Mouse (Mus musculus) urinary bladder, postnatal 4 days (tissue): ENCODE data around the gene Sptan1.
A peak's percentile ranks its signal among the peaks of the same experiment; 100 is the strongest.

Source experiments
- DNase-seq, 2 experiments: peaks; one replicate each; pipeline ENCODE4 v3.0.0; 2021 to 2022; ENCODE audit warnings: low spot score in 2 of 2

Sptan1 gene

GRCm38 (mm10) chr2:29965250-29965843 lies at the start of gene Sptan1:
Sptan1 (plus strand) TSS chr2:29965560.
- DNase-seq: peak; percentile 96 to 98

- DNase-seq: no peak
These were observed 47.7 kb upstream of the Sptan1 start for GRCm38 (mm10) chr2:29917621-29918020.

- DNase-seq: peak; percentile 70 to 72
These were observed 43.3 kb upstream of the Sptan1 start for GRCm38 (mm10) chr2:29922011-29922410.

GRCm38 (mm10) chr2:29926542-29926941 lies 38.8 kb upstream of the Sptan1 start:
- no peak for DNase-seq

- DNase-seq: no peak
These were observed 34.9 kb upstream of the Sptan1 start for GRCm38 (mm10) chr2:29930506-29930905.

GRCm38 (mm10) chr2:29931194-29931593 lies 34.2 kb upstream of the Sptan1 start:
- DNase-seq: no peak

- DNase-seq: peak; percentile 95 to 98
These were observed 30.3 kb upstream of the Sptan1 start, which contains the start of gene Gle1 for GRCm38 (mm10) chr2:29934906-29935599. Gle1 (plus strand) TSS chr2:29935426.

GRCm38 (mm10) chr2:29940073-29940472 lies 25.3 kb upstream of the Sptan1 start:
- no peak for DNase-seq

GRCm38 (mm10) chr2:29940826-29941225 lies 24.5 kb upstream of the Sptan1 start:
- DNase-seq: no peak

GRCm38 (mm10) chr2:29944723-29945122 lies 20.6 kb upstream of the Sptan1 start:
- DNase-seq: no peak

- no peak for DNase-seq
These were observed 16.5 kb upstream of the Sptan1 start for GRCm38 (mm10) chr2:29948896-29949295.

GRCm38 (mm10) chr2:29961246-29961645 lies 4.1 kb upstream of the Sptan1 start:
- no peak for DNase-seq

GRCm38 (mm10) chr2:29964354-29965249 lies 758 bp upstream of the Sptan1 start:
- peak in 1 of 2 experiments; percentile 33 for DNase-seq

- peak; percentile 37 to 59 for DNase-seq
These were observed 546 bp downstream of the Sptan1 start for GRCm38 (mm10) chr2:29965906-29966305.

GRCm38 (mm10) chr2:29966826-29967225 lies 1.5 kb downstream of the Sptan1 start:
- DNase-seq: no peak

GRCm38 (mm10) chr2:29967768-29968167 lies 2.4 kb downstream of the Sptan1 start:
- no peak for DNase-seq

GRCm38 (mm10) chr2:29968638-29969037 lies 3.3 kb downstream of the Sptan1 start:
- DNase-seq: no peak

GRCm38 (mm10) chr2:29971838-29972635 lies 6.7 kb downstream of the Sptan1 start:
- peak; percentile 25 to 62 for DNase-seq

- no peak for DNase-seq
These were observed 8.2 kb downstream of the Sptan1 start for GRCm38 (mm10) chr2:29973525-29973924.

- no peak for DNase-seq
These were observed 11.9 kb downstream of the Sptan1 start for GRCm38 (mm10) chr2:29977307-29977706.

- DNase-seq: no peak
These were observed 15.3 kb downstream of the Sptan1 start for GRCm38 (mm10) chr2:29980661-29981060.
